ENCODE assay signal across 23 mouse cellular contexts in genomic region chr16:90213477-90214339, GRCm38 (mm10). TPM values are rescaled to one million over a fixed set of nuclear protein-coding genes. Genes with fewer than 3 reads are reported as not detected.
A peak's percentile ranks its signal among the peaks of the same experiment; 100 is the strongest.
DNase-seq lines count a peak whose midpoint lies in the region; ATAC-seq lines count a peak whose summit lies in the region.
"Had no signal": no experiment of that assay in that cellular context is flagged by ENCODE, and none has a peak within 500 bp of the region (broad histone marks: within the 10 kb centered on the region; RNA-seq: fewer than 3 reads in every experiment).

No protein-coding gene starts in this region.

- no peaks in the 10 kb centered on the region for H3K36me3 ChIP-seq in midbrain, embryonic 11.5 days (ENCODE audit: control insufficient read depth, insufficient read depth, low read length)
- no peaks in the 10 kb centered on the region for H3K36me3 ChIP-seq in midbrain, embryonic 13.5 days
- no peaks in the 10 kb centered on the region for H3K36me3 ChIP-seq in liver, embryonic 11.5 days (ENCODE audit: control insufficient read depth, insufficient read depth, low read length)
- H3K36me3 ChIP-seq: G1E; heart, embryonic 10.5 days; hindbrain, embryonic 15.5 days; intestine, embryonic 15.5 days; limb, embryonic 12.5 days; lung, embryonic 15.5 days; neural tube, embryonic 15.5 days had no signal

- ATAC-seq in midbrain, embryonic 11.5 days (ENCODE audit: low FRiP score) = no peak
- no peak for ATAC-seq in midbrain, embryonic 13.5 days
- ATAC-seq in liver, embryonic 11.5 days (replicated peaks; ENCODE audit: low FRiP score) = peak; percentile 94
- peak; percentile 26; the same call in 1 of the 2 replicates for ATAC-seq in megakaryocyte, adult 5-6 weeks (ENCODE audit: poor library complexity, severe bottlenecking)
- ATAC-seq: forebrain, embryonic 14.5 days; intestine, embryonic 15.5 days; midbrain, embryonic 16.5 days had no signal

- no peak overlapping the region for H3K9ac ChIP-seq in midbrain, embryonic 11.5 days (ENCODE audit: low read length)
- no peak overlapping the region for H3K9ac ChIP-seq in midbrain, embryonic 13.5 days (replicated peaks)
- peak overlapping the region; percentile 43; the same call in 1 of the 2 replicates for H3K9ac ChIP-seq in liver, embryonic 11.5 days (ENCODE audit: low read depth, low read length)
- H3K9ac ChIP-seq: hindbrain, embryonic 15.5 days; intestine, embryonic 15.5 days; limb, embryonic 12.5 days; lung, embryonic 15.5 days; neural tube, embryonic 15.5 days had no signal

- no peaks in the 10 kb centered on the region for H3K4me1 ChIP-seq in midbrain, embryonic 11.5 days (ENCODE audit: control insufficient read depth, insufficient read depth, low read length)
- H3K4me1 ChIP-seq in midbrain, embryonic 13.5 days (replicated peaks) = no peaks in the 10 kb centered on the region
- H3K4me1 ChIP-seq in liver, embryonic 11.5 days (replicated peaks; ENCODE audit: control insufficient read depth, insufficient read depth, low read length) = peaks cover 36% of the 10 kb centered on the region
- H3K4me1 ChIP-seq: hindbrain, embryonic 15.5 days; limb, embryonic 12.5 days; neural tube, embryonic 15.5 days had no signal

- no peak overlapping the region for H3K4me2 ChIP-seq in midbrain, embryonic 11.5 days
- H3K4me2 ChIP-seq in midbrain, embryonic 13.5 days (replicated peaks) = no peak overlapping the region
- H3K4me2 ChIP-seq in liver, embryonic 11.5 days = peak overlapping the region; percentile 50
- H3K4me2 ChIP-seq: hindbrain, embryonic 15.5 days; intestine, embryonic 15.5 days; limb, embryonic 12.5 days; lung, embryonic 15.5 days; neural tube, embryonic 15.5 days had no signal

- WGBS in midbrain, embryonic 11.5 days = 82% methylated on average over 12 of the region's 12 CpGs
- WGBS in midbrain, embryonic 13.5 days = 81% methylated on average over 12 of the region's 12 CpGs
- 44% methylated on average over 12 of the region's 12 CpGs for WGBS in liver, embryonic 11.5 days

- DNase-seq in midbrain, embryonic 11.5 days (ENCODE audit: low spot score, missing footprints) = peak; percentile 80
- peak; percentile 68 for DNase-seq in c-Kit-positive CD71-positive TER-119-positive erythroid progenitor cells, embryonic 14.5 days (ENCODE audit: low spot score)
- no peak for DNase-seq in liver, embryonic 11.5 days (ENCODE audit: low spot score)
- DNase-seq in cerebellum, postnatal 36 days = no peak
- no peak for DNase-seq in left cerebral cortex, adult 8-10 months (ENCODE audit: low spot score in 2 of 2)
- DNase-seq in cerebellum, postnatal 14 days = no peak
- DNase-seq: cerebellum, adult 9-11 months; gastrocnemius, postnatal 25 days; heart, postnatal 14 days; kidney, postnatal 4 days; spleen, adult 18-20 months had no signal

- H3K27ac ChIP-seq in midbrain, embryonic 11.5 days (ENCODE audit: low read depth, low read length) = no peak overlapping the region
- no peak overlapping the region for H3K27ac ChIP-seq in midbrain, embryonic 13.5 days
- H3K27ac ChIP-seq in liver, embryonic 11.5 days (ENCODE audit: low read depth, low read length) = peak overlapping the region; percentile 92
- H3K27ac ChIP-seq: heart, embryonic 10.5 days; hindbrain, embryonic 15.5 days; intestine, embryonic 15.5 days; limb, embryonic 12.5 days; lung, embryonic 15.5 days; macrophage; neural tube, embryonic 15.5 days had no signal

- H3K4me3 ChIP-seq in midbrain, embryonic 11.5 days (ENCODE audit: low read depth, low read length) = no peak overlapping the region
- H3K4me3 ChIP-seq in midbrain, embryonic 13.5 days (replicated peaks) = no peak overlapping the region
- H3K4me3 ChIP-seq in liver, embryonic 11.5 days (ENCODE audit: low read depth, low read length) = 0 out of 2 replicates have a peak overlapping the region, but pooled peaks have one; percentile 4
- H3K4me3 ChIP-seq: heart, embryonic 10.5 days; hindbrain, embryonic 15.5 days; intestine, embryonic 15.5 days; limb, embryonic 12.5 days; lung, embryonic 15.5 days; neural tube, embryonic 15.5 days had no signal

- H3K27me3 ChIP-seq in midbrain, embryonic 11.5 days (ENCODE audit: control insufficient read depth, insufficient read depth, low read length) = no peaks in the 10 kb centered on the region
- no peaks in the 10 kb centered on the region for H3K27me3 ChIP-seq in midbrain, embryonic 13.5 days
- no peaks in the 10 kb centered on the region for H3K27me3 ChIP-seq in liver, embryonic 11.5 days (replicated peaks; ENCODE audit: control insufficient read depth, insufficient read depth, low read length)
- H3K27me3 ChIP-seq: hindbrain, embryonic 15.5 days; intestine, embryonic 15.5 days; limb, embryonic 12.5 days; lung, embryonic 15.5 days; neural tube, embryonic 15.5 days had no signal

- no peaks in the 10 kb centered on the region for H3K9me3 ChIP-seq in midbrain, embryonic 11.5 days (ENCODE audit: control insufficient read depth, low read length)
- no peaks in the 10 kb centered on the region for H3K9me3 ChIP-seq in midbrain, embryonic 13.5 days
- H3K9me3 ChIP-seq in liver, embryonic 11.5 days (ENCODE audit: control insufficient read depth, low read length) = no peaks in the 10 kb centered on the region
- H3K9me3 ChIP-seq: G1E; heart, embryonic 10.5 days; hindbrain, embryonic 15.5 days; intestine, embryonic 15.5 days; limb, embryonic 12.5 days; lung, embryonic 15.5 days; neural tube, embryonic 15.5 days had no signal

RNA-seq across cellular contexts. Expression of gene Sod1, which starts 6.8 kb away (rescaled TPM):
- 1,019 and 1,097 TPM in 2 replicates for polyA plus RNA-seq in midbrain, embryonic 11.5 days (2014; fragmentation: Nextera tagmentation; extraction: Ambion mirVana)
- 826 and 844 TPM in 2 replicates for polyA plus RNA-seq in midbrain, embryonic 13.5 days (2015; fragmentation: Nextera tagmentation; extraction: Ambion mirVana)
- 1,899 and 2,008 TPM in 2 replicates for polyA plus RNA-seq in liver, embryonic 11.5 days (2014; fragmentation: Nextera tagmentation; extraction: Ambion mirVana)
- 695 and 733 TPM in 2 replicates for total RNA-seq in megakaryocyte, adult 5-6 weeks (2015)
- 791 and 806 TPM in 2 replicates for total RNA-seq in megakaryocyte, adult 5-6 weeks (2017)
- total RNA-seq in left cerebral cortex, adult 8-10 months (2022) = 100 to 1,000 TPM; 422 to 473 (median 449) TPM

Comparison
In these comparisons a context has a peak if more than half of its experiments do, and no peak if none do; other contexts are left out.
1. ATAC-seq: peak in liver, embryonic 11.5 days (single experiment) and megakaryocyte, adult 5-6 weeks (single experiment); none in midbrain, embryonic 11.5 days (single experiment) and midbrain, embryonic 13.5 days (single experiment).
2. DNase-seq: peak in midbrain, embryonic 11.5 days (single experiment) and c-Kit-positive CD71-positive TER-119-positive erythroid progenitor cells, embryonic 14.5 days (single experiment); none in liver, embryonic 11.5 days (single experiment), cerebellum, postnatal 36 days (0 of 2), left cerebral cortex, adult 8-10 months (0 of 2) and cerebellum, postnatal 14 days (0 of 2).